ENCODE assay signal across 8 mouse cellular contexts in the genomic region with DNA sequence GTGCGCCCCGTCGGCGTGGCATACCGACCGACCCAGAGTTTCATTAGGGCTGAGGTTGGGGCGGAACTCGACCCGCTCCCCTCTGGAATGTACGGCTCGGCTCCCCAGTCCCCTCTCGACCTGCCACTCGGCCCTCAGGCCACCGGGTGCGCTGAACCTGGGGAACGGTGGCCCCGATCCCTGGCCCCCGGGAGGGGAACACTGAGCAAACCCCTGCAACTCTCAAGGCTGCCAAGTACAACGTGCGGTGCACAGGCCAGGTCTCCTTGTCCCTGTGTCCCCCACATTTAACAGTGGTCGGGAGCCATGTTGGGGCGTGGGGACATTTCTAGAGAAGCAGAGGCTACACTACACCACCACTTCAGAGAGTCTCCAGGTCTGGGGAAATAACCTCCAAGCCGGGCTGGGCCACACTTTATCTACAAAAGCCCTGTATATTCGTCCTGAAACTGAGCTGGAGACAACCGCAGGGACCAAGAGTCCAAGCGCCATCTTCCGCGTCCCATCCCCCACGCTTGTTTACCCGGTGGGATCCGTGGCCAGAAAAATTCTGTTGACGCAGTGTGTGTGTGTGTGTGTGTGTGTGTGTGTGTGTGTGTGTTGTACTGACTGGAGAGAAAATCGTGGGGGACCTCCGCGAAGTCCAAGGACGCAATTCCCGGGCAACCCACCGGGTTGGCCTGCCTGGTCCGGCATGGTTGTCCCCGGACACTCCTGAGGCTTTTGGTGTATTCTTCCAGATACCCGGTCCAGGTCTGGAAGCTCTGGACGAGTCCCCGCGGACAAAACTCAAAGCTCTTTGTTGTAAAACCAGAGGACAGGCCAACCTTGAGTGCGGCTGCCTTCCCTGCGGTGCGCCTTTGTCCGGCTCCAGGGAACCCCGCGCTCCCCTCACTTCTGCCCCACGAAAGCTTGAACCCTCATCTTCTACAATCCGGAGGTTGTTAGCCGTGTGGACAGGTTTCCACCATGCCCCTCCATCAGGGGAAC. TPM values are rescaled to one million over a fixed set of nuclear protein-coding genes. Genes with fewer than 3 reads are reported as not detected.
DNase-seq lines count a peak whose midpoint lies in the region; ATAC-seq and TF ChIP-seq lines count a peak whose summit lies in the region.

No protein-coding gene starts in this region.

- peak; percentile 45 for TF ChIP-seq POLR2A in cortical plate, adult 2 months (IDR thresholded peaks at IDR 0.05; ENCODE audit: extremely low read depth, insufficient read depth, low read length)

- H3K27me3 ChIP-seq in erythroblast, embryonic 14.5 days (ENCODE audit: control insufficient read depth) = peaks cover 100% of the 10 kb centered on the region
- H3K27me3 ChIP-seq in intestine, postnatal 0 days (replicated peaks; ENCODE audit: control insufficient read depth, insufficient read depth, low read length) = no peaks in the 10 kb centered on the region
- no peaks in the 10 kb centered on the region for H3K27me3 ChIP-seq in limb, embryonic 11.5 days (ENCODE audit: control insufficient read depth, insufficient read depth, low read length)
- no peaks in the 10 kb centered on the region for H3K27me3 ChIP-seq in midbrain, embryonic 14.5 days (ENCODE audit: control insufficient read depth, insufficient read depth, low read length)
- no peaks in the 10 kb centered on the region for H3K27me3 ChIP-seq in stomach, embryonic 16.5 days (ENCODE audit: control insufficient read depth, insufficient read depth, low read length)

- H3K9ac ChIP-seq in intestine, postnatal 0 days (ENCODE audit: low read depth, low read length) = peak overlapping the region; percentile 93
- peak overlapping the region; percentile 99 for H3K9ac ChIP-seq in limb, embryonic 11.5 days (ENCODE audit: low read length)
- peak overlapping the region; percentile 95 for H3K9ac ChIP-seq in midbrain, embryonic 14.5 days (replicated peaks; ENCODE audit: low read length)
- H3K9ac ChIP-seq in stomach, embryonic 16.5 days (ENCODE audit: low read length) = peak overlapping the region; percentile 98

- H3K4me2 ChIP-seq in intestine, postnatal 0 days (replicated peaks; ENCODE audit: low read depth) = peak overlapping the region; percentile 87
- peak overlapping the region; percentile 71 for H3K4me2 ChIP-seq in limb, embryonic 11.5 days (ENCODE audit: low read depth, severe bottlenecking)
- H3K4me2 ChIP-seq in midbrain, embryonic 14.5 days (ENCODE audit: low read length) = peak overlapping the region; percentile 100
- H3K4me2 ChIP-seq in stomach, embryonic 16.5 days (ENCODE audit: low read depth, low read length) = peak overlapping the region; percentile 91

- peaks cover 20% of the 10 kb centered on the region for H3K4me1 ChIP-seq in erythroblast, embryonic 14.5 days (ENCODE audit: control insufficient read depth)
- H3K4me1 ChIP-seq in cortical plate, adult 2 months (ENCODE audit: control insufficient read depth, insufficient read depth, low read length) = peaks cover 2% of the 10 kb centered on the region; the same call in 1 of the 2 replicates
- no peaks in the 10 kb centered on the region for H3K4me1 ChIP-seq in intestine, postnatal 0 days (replicated peaks; ENCODE audit: control insufficient read depth, insufficient read depth, low read length)
- H3K4me1 ChIP-seq in limb, embryonic 11.5 days (ENCODE audit: control insufficient read depth, insufficient read depth, low read length) = peaks cover 17% of the 10 kb centered on the region
- peaks cover 29% of the 10 kb centered on the region for H3K4me1 ChIP-seq in midbrain, embryonic 14.5 days (ENCODE audit: control insufficient read depth, insufficient read depth, low read length)
- H3K4me1 ChIP-seq in stomach, embryonic 16.5 days (ENCODE audit: control insufficient read depth, insufficient read depth, low read length) = peaks cover 23% of the 10 kb centered on the region

- peak overlapping the region; percentile 46 for H3K4me3 ChIP-seq in erythroblast, embryonic 14.5 days (replicated peaks)
- H3K4me3 ChIP-seq in cortical plate, adult 2 months (ENCODE audit: insufficient read depth, low read length) = peak overlapping the region; percentile 95
- H3K4me3 ChIP-seq in intestine, postnatal 0 days (ENCODE audit: low read depth, low read length) = peak overlapping the region; percentile 92
- peak overlapping the region; percentile 93 for H3K4me3 ChIP-seq in limb, embryonic 11.5 days (ENCODE audit: low read depth, low read length)
- peak overlapping the region; percentile 98 for H3K4me3 ChIP-seq in midbrain, embryonic 14.5 days (replicated peaks; ENCODE audit: low read depth, low read length)
- peak overlapping the region; percentile 88 for H3K4me3 ChIP-seq in stomach, embryonic 16.5 days (replicated peaks; ENCODE audit: low read length)

- H3K9me3 ChIP-seq in erythroblast, embryonic 14.5 days (ENCODE audit: control insufficient read depth, low read length) = peaks cover 19% of the 10 kb centered on the region; the same call in 1 of the 2 replicates
- no peaks in the 10 kb centered on the region for H3K9me3 ChIP-seq in intestine, postnatal 0 days (ENCODE audit: control insufficient read depth)
- no peaks in the 10 kb centered on the region for H3K9me3 ChIP-seq in limb, embryonic 11.5 days (ENCODE audit: control insufficient read depth, low read length)
- H3K9me3 ChIP-seq in midbrain, embryonic 14.5 days (ENCODE audit: control insufficient read depth, low read length) = no peaks in the 10 kb centered on the region
- H3K9me3 ChIP-seq in stomach, embryonic 16.5 days (replicated peaks; ENCODE audit: control insufficient read depth, low read length) = no peaks in the 10 kb centered on the region

- H3K36me3 ChIP-seq in erythroblast, embryonic 14.5 days (ENCODE audit: control insufficient read depth) = no peaks in the 10 kb centered on the region
- no peaks in the 10 kb centered on the region for H3K36me3 ChIP-seq in intestine, postnatal 0 days (ENCODE audit: control insufficient read depth, insufficient read depth)
- no peaks in the 10 kb centered on the region for H3K36me3 ChIP-seq in limb, embryonic 11.5 days (ENCODE audit: control insufficient read depth, insufficient read depth, low read length)
- no peaks in the 10 kb centered on the region for H3K36me3 ChIP-seq in midbrain, embryonic 14.5 days (ENCODE audit: control insufficient read depth, insufficient read depth, low read length)
- no peaks in the 10 kb centered on the region for H3K36me3 ChIP-seq in stomach, embryonic 16.5 days (ENCODE audit: control insufficient read depth, insufficient read depth, low read length)

- TF ChIP-seq CTCF in cortical plate, adult 2 months (IDR thresholded peaks at IDR 0.05; ENCODE audit: extremely low read depth, insufficient read depth, low read length) = no peak
- TF ChIP-seq CTCF in intestine, postnatal 0 days (IDR thresholded peaks at IDR 0.05; ENCODE audit: low read depth) = no peak

- peak overlapping the region; percentile 100 for H3K27ac ChIP-seq in cortical plate, adult 2 months (ENCODE audit: insufficient read depth, low read length)
- peak overlapping the region; percentile 100 for H3K27ac ChIP-seq in intestine, postnatal 0 days (ENCODE audit: low read depth, low read length)
- peak overlapping the region; percentile 100 for H3K27ac ChIP-seq in limb, embryonic 11.5 days (replicated peaks; ENCODE audit: low read depth, low read length)
- peak overlapping the region; percentile 99 for H3K27ac ChIP-seq in midbrain, embryonic 14.5 days (replicated peaks; ENCODE audit: low read depth, low read length)
- H3K27ac ChIP-seq in stomach, embryonic 16.5 days (ENCODE audit: low read length) = peak overlapping the region; percentile 100

- under 1% methylated on average over 53 of the region's 53 CpGs for WGBS in intestine, postnatal 0 days
- under 1% methylated on average over 53 of the region's 53 CpGs for WGBS in limb, embryonic 11.5 days
- WGBS in midbrain, embryonic 14.5 days = under 1% methylated on average over 53 of the region's 53 CpGs
- WGBS in stomach, embryonic 16.5 days = under 1% methylated on average over 53 of the region's 53 CpGs

- DNase-seq in gastrocnemius, postnatal 4 days (ENCODE audit: low spot score in 2 of 2) = peak; percentile 59 to 83
- peak; percentile 86 for DNase-seq in limb, embryonic 11.5 days (ENCODE audit: low spot score)
- DNase-seq in midbrain, embryonic 14.5 days = peak; percentile 84

- ATAC-seq in erythroblast, adult 5-6 weeks (replicated peaks; ENCODE audit: low FRiP score, poor library complexity, severe bottlenecking) = no peak
- ATAC-seq in intestine, postnatal 0 days = no peak
- no peak for ATAC-seq in limb, embryonic 11.5 days (ENCODE audit: insufficient number of reproducible peaks, low FRiP score, low TSS enrichment, low read depth)
- ATAC-seq in midbrain, embryonic 14.5 days (ENCODE audit: low FRiP score, low TSS enrichment) = no peak
- ATAC-seq in stomach, embryonic 16.5 days (ENCODE audit: insufficient read depth, low FRiP score) = no peak

RNA-seq across cellular contexts. Expression of a gene that starts 3.1 kb away (rescaled TPM):
- 0.97 and 1.5 TPM in 2 replicates for polyA plus RNA-seq in erythroblast, embryonic 14.5 days (2012)
- total RNA-seq in erythroblast, adult 5-6 weeks (2015; ENCODE audit: low replicate concordance) = 5.4 and 7.9 TPM in 2 replicates
- total RNA-seq in erythroblast, adult 5-6 weeks (2017; ENCODE audit: low replicate concordance) = 5.0 and 6.0 TPM in 2 replicates
- 29.6 and 31.7 TPM in 2 replicates for polyA plus RNA-seq in cortical plate, adult 2 months (2012; rRNA removed)
- total RNA-seq in gastrocnemius, postnatal 4 days (2021) = 10 to 100 TPM; 82.2 TPM
- polyA plus RNA-seq in intestine, postnatal 0 days (2015; fragmentation: Nextera tagmentation; extraction: Ambion mirVana) = 9.9 and 11.7 TPM in 2 replicates
- polyA plus RNA-seq in limb, embryonic 11.5 days (2014; fragmentation: Nextera tagmentation; extraction: Ambion mirVana) = 42.2 and 43.3 TPM in 2 replicates
- polyA plus RNA-seq in midbrain, embryonic 14.5 days (2014; fragmentation: Nextera tagmentation; extraction: Ambion mirVana) = 37.7 and 47.4 TPM in 2 replicates
- 15.3 and 16.9 TPM in 2 replicates for polyA plus RNA-seq in stomach, embryonic 16.5 days (2015; fragmentation: Nextera tagmentation; extraction: Ambion mirVana)

Comparison
In these comparisons a context has a peak if more than half of its experiments do, and no peak if none do; other contexts are left out.
1. H3K4me3 ChIP-seq: peak in every context shown above with its lines; median percentile 98 in midbrain, embryonic 14.5 days; 95 in cortical plate, adult 2 months; 93 in limb, embryonic 11.5 days; 92 in intestine, postnatal 0 days; 88 in stomach, embryonic 16.5 days; 46 in erythroblast, embryonic 14.5 days.